Mouse (Mus musculus) stomach, postnatal 0 days (tissue): ENCODE data around the gene Smlr1.

Source experiments
- CTCF ChIP-seq: IDR thresholded peaks from 2 replicates; pipeline ENCODE4 v1.5.1; 2016; ENCODE audit warnings: antibody characterized with exemption, low read depth, mild to moderate bottlenecking, moderate library complexity
- EP300 ChIP-seq: optimal IDR thresholded peaks from 2 replicates; pipeline ENCODE3; 2016; ENCODE audit warnings: antibody characterized with exemption

GRCm38 (mm10) chr10:25513821-25514220 lies 22.2 kb downstream of the Smlr1 start:
- TF ChIP-seq EP300 = no peak
- no peak for TF ChIP-seq CTCF
